In the genomic region with DNA sequence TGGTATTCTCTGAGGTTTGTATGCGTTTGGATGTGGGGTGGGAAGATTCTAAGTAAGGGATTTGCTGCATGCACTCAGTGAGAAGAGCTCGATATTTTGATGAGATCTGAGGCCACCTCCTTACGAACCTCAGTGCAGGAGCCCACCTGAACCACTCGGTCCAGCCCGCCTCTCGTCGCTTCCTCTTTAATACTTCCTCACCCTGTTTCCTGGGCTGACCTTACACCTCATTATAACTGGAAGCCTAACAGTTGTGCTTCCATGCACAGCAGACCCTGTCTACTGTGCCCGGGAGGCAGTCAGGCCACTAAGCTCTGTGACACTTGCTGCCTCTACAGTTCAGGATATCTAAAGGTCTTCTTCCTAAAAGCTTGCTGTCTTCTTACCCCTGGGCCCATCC, we compare ENCODE assay signal across 24 mouse cellular contexts. TPM values are rescaled to one million over a fixed set of nuclear protein-coding genes. Genes with fewer than 3 reads are reported as not detected.
"Had no signal": no experiment of that assay in that cellular context is flagged by ENCODE, and none has a peak within 500 bp of the region (broad histone marks: within the 10 kb centered on the region; RNA-seq: fewer than 3 reads in every experiment).

No protein-coding gene starts in this region.

- H3K4me3 ChIP-seq: limb, embryonic 12.5 days; limb, embryonic 15.5 days; megakaryocyte, embryonic 14.5 days; midbrain, embryonic 10.5 days; midbrain, embryonic 13.5 days; neural tube, embryonic 12.5 days; neural tube, embryonic 15.5 days; stomach, embryonic 15.5 days had no signal

- H3K27me3 ChIP-seq: limb, embryonic 12.5 days; limb, embryonic 15.5 days; neural tube, embryonic 12.5 days; neural tube, embryonic 15.5 days; stomach, embryonic 15.5 days had no signal

- H3K36me3 ChIP-seq: limb, embryonic 12.5 days; limb, embryonic 15.5 days; midbrain, embryonic 10.5 days; midbrain, embryonic 13.5 days; neural tube, embryonic 12.5 days; neural tube, embryonic 15.5 days; stomach, embryonic 15.5 days had no signal

- DNase-seq: kidney, adult 18-20 months; kidney, adult 9 months; kidney, postnatal 25 days; left cerebral cortex, postnatal 4 days; liver, postnatal 0 days; lung, embryonic 14.5 days; retina, postnatal 1 day; right cerebral cortex, postnatal 25 days; spleen, adult 18-20 months; thymus, postnatal 14 days; thymus, postnatal 4 days had no signal

- ATAC-seq: intestine, embryonic 16.5 days; liver, postnatal 0 days; lung, postnatal 0 days; midbrain, embryonic 13.5 days; midbrain, embryonic 16.5 days had no signal

- H3K4me1 ChIP-seq: limb, embryonic 12.5 days; stomach, embryonic 15.5 days had no signal

- H3K27ac ChIP-seq: limb, embryonic 12.5 days; limb, embryonic 15.5 days; liver, embryonic 14.5 days; midbrain, embryonic 10.5 days; midbrain, embryonic 13.5 days; neural tube, embryonic 12.5 days; neural tube, embryonic 15.5 days; stomach, embryonic 15.5 days had no signal

RNA-seq across cellular contexts. Expression of a gene that starts 50.1 kb away (rescaled TPM):
- polyA plus RNA-seq: liver, embryonic 11.5 days; midbrain, embryonic 13.5 days; midbrain, embryonic 16.5 days; neural tube, embryonic 15.5 days had no signal
